Comparison of ENCODE assay signal across 9 mouse cellular contexts in the genomic region with DNA sequence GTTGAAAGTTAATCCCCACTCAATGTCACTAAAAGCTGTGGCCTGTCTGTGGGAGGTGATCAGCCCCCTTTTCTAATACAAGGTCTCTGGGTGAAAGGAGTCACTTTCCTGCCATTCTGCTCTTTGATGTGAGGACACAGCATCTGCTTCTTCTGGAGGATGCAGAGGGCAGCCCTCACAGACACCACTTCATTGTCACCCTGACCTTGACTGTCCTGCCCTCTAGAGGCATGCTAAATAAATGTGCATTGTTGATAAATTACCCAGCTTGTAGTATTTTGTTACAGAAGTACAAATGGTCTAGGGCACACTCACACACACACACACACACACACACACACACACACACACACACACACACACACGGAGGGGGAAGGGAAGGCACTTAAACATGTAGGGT. TPM values are rescaled to one million over a fixed set of nuclear protein-coding genes. Genes with fewer than 3 reads are reported as not detected.
DNase-seq lines count a peak whose midpoint lies in the region; ATAC-seq lines count a peak whose summit lies in the region.
"Had no signal": no experiment of that assay in that cellular context is flagged by ENCODE, and none has a peak within 500 bp of the region (broad histone marks: within the 10 kb centered on the region; RNA-seq: fewer than 3 reads in every experiment).

No protein-coding gene starts in this region.

- peak; percentile 59 for ATAC-seq in activated CD4-positive, CD25-positive, alpha-beta regulatory T cell, adult 4 months
- 0 out of 2 replicates have a peak, but pooled peaks have one; percentile 19 for ATAC-seq in neutrophil, adult 5-6 weeks (ENCODE audit: extremely low read depth, insufficient number of reproducible peaks, low FRiP score, poor library complexity, severe bottlenecking)
- ATAC-seq: forebrain, embryonic 16.5 days had no signal

- peak; percentile 20 to 22 for DNase-seq in kidney, postnatal 36 days
- no peak for DNase-seq in kidney, adult 8-10 months
- peak; percentile 68 for DNase-seq in CD4-positive, CD25-positive, alpha-beta regulatory T cell, adult 2 months (ENCODE audit: low read depth, low spot score)
- no peak for DNase-seq in urinary bladder, postnatal 4 days (ENCODE audit: low spot score in 2 of 2)
- DNase-seq in left cerebral cortex, adult 9 months (ENCODE audit: low spot score in 2 of 2), result no peak
- DNase-seq: right cerebral cortex, postnatal 25 days had no signal

RNA-seq across cellular contexts. Expression of gene Tapt1, which starts 31.7 kb away (rescaled TPM):
- polyA plus RNA-seq in activated CD4-positive, CD25-positive, alpha-beta regulatory T cell, adult 4 months (2017; shearing (Covaris generic)), result 10 to 100 TPM; 15.1 to 15.2 TPM
- total RNA-seq in neutrophil, adult 5-6 weeks (2017), result 97.0 and 116 TPM in 2 replicates

Comparison
In these comparisons a context has a peak if more than half of its experiments do, and no peak if none do; other contexts are left out.
1. DNase-seq: peak in kidney, postnatal 36 days (2 of 2) and CD4-positive, CD25-positive, alpha-beta regulatory T cell, adult 2 months (single experiment); none in kidney, adult 8-10 months (0 of 2), urinary bladder, postnatal 4 days (0 of 2) and left cerebral cortex, adult 9 months (0 of 2).